Mouse (Mus musculus) layer of hippocampus, postnatal 10 days (tissue): Measurements from ENCODE around the gene Ank3. TPM values are rescaled to one million over a fixed set of nuclear protein-coding genes. Genes with fewer than 3 reads are reported as not detected.

ENCODE experiments used
- DNase-seq, 2 experiments: peaks; one replicate each; pipeline ENCODE4 v3.0.0; 2021; ENCODE audit warnings: low spot score in 2 of 2
- total RNA-seq, 2 experiments: library from RNA; stranded (reverse); gene quantifications; 2 replicates each; pipeline ENCODE4 v1.2.3; 2021

Ank3 gene
- total RNA-seq, 2 experiments from 2014 or later: 457 to 507 TPM

DNA sequence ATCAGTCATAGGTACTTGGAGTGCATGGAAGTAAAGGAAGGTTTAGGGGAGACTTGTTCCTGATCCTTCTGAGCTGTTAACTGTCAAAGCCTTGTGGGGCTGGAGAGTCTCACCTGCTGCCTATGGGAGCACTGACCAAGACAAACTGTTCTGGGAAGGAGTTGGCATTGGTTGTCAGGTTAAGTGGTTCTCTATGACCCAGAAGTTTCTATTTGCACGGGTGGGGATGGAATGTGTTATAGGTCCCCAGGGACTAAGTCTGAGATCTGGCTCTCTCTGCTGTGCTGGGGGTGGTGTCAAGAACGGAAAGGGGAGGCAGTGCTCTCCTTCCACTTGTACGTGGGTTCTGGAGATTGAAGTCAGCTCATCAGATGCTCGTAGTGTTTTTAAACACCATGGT lies 6.9 kb downstream of the Ank3 start:
- no peak for DNase-seq

- no peak for DNase-seq
Observed at GRCm38 (mm10) chr10:69414888-69415287, 16.3 kb downstream of the Ank3 start.

DNA sequence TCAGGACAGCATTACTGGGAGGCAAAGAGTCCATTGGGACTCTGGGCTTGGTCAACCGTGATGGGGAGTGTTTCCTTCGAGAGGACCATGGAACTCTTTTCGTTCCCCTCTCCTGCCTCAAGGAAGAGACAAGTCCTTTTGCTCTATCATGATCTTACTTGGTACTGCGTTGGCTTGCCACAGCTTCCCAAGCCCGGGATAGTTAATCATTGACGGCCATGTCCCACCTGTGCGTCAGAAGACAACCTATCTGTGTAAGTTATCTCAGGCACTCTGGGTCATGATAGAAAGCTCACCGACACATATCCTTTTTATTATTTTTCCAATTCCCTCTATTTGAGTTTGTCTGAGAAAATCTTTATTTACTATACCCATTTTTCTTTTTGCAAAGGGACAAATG lies 20.1 kb downstream of the Ank3 start:
- no peak for DNase-seq

- no peak for DNase-seq
Observed at GRCm38 (mm10) chr10:69420306-69420705, 21.7 kb downstream of the Ank3 start.

DNA sequence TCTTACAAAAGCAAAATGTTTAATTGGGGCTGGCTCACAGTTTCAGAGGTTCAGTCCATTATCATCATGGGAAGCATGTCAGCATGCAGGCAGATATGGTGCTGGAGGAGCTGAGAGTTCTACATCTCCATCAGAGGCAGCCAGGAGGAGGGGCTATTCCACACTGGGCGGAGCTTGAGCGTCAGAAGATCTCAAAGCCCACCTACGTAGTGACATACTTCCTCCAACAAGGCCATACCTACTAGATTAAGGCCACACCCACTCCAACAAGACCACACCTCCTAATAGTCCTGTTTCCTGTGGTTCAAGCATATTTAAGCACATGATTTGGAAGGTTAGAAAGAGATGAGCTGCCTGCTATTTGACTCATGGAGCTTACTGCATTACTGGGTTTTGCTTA lies 25.5 kb downstream of the Ank3 start:
- DNase-seq: no peak

DNA sequence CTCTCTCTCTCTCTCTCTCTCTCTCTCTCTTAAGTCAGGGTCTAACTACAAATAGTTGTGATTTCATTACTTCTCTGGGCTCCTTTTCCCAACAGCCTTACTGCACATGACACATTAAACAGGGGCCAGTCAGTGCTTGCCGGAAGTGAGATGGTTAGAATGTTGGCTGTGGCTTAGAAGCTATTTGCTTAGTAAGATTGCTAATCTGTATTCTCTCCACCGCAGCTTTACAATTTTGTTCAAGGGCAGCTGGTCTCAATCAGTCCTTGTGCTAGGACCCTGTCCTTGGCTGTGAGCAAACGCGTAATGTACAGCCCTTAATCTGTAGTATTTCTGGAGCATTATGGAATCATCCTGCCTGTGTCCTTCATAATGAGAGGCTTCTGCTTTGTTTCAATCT lies 31.6 kb downstream of the Ank3 start:
- DNase-seq: no peak

DNA sequence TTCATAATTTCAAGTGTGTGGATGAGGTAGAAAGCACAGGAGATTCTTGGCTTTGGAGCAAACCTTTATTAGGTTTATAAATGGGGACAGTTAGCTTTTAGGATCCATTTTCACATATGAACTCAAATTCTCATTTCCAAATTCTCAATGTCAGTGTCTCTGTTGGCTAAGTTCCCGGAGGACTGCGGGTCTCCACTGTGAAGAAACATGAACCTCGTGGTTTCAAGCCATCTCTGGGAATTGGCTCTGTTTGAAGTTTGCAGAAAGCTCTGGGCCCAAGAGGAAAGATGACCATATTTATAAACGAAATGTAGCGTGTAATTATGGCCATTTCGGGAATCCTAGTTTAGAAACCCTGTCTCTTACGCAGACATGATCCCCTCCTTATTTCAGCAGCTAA lies 32.5 kb downstream of the Ank3 start:
- no peak for DNase-seq

DNA sequence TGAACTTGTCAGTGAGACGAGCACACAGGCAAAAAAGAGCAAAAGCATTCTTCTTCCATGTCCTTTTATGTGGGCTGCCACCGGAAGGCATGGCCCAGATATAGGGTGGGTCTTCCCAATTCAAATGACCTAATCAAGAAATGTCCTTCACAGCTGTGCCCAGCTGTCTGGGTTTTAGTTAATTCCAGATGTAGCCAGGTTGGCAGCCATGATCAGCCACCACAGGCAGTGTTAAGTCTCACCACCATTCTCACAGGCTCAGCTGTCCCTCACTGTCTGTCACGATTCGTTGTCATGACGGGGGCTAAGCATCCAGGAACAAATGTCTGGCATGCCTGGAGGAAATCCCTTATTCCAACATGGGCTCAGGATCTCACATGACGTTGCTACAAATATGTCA lies 36.6 kb downstream of the Ank3 start:
- DNase-seq: no peak

- no peak for DNase-seq
Observed at GRCm38 (mm10) chr10:69439449-69439848, 40.9 kb downstream of the Ank3 start.

DNA sequence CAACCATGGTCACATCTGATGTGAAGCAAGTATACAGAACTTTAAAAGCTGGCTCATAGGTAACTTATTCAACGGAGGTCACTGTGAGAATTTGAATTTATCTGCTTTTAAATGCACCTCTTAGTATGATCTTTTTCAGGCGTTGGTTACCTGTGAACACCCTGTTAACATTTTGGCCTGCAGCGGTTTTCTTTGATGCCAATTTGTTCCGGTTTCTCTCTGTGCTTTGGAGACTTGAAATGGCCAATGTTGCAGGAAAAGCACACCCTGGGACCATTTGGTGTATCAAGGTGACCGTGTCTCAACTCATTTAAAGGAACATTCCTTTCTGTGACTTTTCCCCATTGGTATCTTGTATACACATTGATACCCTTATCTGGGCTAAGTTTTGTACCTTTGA lies 46.0 kb downstream of the Ank3 start:
- no peak for DNase-seq

GRCm38 (mm10) chr10:69445951-69446350 lies 47.4 kb downstream of the Ank3 start:
- no peak for DNase-seq

DNA sequence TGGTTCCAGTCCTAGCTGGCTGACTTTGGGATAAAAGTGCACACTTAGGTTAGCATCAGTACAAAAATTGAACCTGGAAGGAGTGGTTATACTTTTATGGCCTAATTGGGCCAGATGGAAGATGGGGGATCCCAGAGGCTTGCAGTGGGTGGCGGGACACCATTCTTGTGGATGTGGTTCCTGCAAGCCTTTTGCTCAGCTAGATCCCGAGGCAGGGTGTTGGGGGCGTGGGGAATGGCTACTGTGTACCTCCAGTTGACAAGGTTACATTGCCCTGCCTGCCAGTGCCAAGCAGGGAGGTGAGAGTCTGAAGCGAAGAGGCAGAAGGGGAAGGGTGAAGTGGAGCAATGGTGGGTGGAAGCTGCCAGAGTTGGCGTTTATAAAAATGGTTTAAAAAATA lies 48.0 kb downstream of the Ank3 start:
- DNase-seq: no peak

GRCm38 (mm10) chr10:69447308-69447707 lies 48.7 kb downstream of the Ank3 start:
- DNase-seq: no peak

GRCm38 (mm10) chr10:69448174-69448573 lies 49.6 kb downstream of the Ank3 start:
- no peak for DNase-seq

DNA sequence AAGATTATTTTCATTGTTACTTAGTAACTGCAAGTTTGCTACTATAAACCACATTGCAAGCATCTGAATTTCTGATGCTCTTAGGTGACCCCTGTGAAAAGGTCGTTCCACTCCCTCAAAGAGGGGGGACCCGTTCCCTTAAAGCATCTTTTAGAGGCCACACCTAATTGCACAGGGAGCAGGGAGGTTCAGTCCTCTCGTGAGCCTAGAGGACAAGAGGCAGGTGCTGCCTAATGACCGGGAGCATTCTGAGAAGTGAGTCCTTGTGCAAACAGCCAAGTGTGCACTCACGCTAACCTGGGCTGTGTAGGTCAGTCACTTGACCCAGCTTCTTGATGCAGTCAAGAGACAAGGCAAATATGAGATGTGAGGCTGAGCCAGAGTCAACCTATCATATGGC lies 52.4 kb downstream of the Ank3 start:
- no peak for DNase-seq

- peak; percentile 80 for DNase-seq
Observed at GRCm38 (mm10) chr10:69452180-69452977, 53.8 kb downstream of the Ank3 start.

DNA sequence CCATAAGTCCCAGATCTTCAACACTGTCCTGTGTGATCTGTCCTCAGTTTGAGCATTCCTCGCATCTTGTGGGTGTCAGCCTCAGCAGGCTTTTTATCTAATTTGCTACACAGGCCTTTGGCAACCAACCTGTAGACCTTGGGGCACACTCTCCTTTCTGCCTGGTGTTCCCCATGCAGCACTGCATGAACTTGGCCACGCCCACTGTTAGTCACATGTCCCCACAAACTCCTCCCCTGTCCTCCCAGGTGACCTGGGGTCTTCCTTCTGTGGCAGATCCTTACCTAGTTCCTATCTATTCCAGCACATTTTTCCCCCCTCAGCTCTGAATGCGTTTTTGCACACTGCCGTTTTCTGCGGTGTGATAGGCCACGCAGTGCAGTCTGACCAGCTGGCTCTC lies 55.0 kb downstream of the Ank3 start:
- DNase-seq: no peak

GRCm38 (mm10) chr10:69454480-69454879 lies 55.9 kb downstream of the Ank3 start:
- no peak for DNase-seq

GRCm38 (mm10) chr10:69464826-69465225 lies 66.3 kb downstream of the Ank3 start:
- DNase-seq: no peak

- DNase-seq: peak; percentile 30 to 51
Observed at GRCm38 (mm10) chr10:69465558-69466200, 67.1 kb downstream of the Ank3 start.

DNA sequence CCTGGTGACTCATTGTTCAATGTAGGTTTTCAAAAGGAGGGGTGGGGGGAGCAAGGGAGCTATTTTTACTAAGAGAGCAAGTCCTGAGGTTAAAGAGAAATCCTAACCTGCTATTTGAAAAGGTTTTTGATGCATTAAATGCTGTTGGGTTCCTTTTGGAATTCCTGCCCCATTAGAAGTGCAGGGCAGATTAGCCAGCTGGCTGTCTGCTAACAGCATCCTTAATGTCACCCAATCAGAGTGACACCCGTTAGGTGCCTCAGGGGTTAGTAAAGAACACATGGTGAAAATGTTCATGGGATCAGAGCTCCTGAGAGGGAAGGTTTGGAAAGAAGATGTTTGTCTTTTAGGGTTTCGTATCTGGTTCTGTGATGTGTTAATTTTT lies 67.6 kb downstream of the Ank3 start:
- DNase-seq: no peak

DNA sequence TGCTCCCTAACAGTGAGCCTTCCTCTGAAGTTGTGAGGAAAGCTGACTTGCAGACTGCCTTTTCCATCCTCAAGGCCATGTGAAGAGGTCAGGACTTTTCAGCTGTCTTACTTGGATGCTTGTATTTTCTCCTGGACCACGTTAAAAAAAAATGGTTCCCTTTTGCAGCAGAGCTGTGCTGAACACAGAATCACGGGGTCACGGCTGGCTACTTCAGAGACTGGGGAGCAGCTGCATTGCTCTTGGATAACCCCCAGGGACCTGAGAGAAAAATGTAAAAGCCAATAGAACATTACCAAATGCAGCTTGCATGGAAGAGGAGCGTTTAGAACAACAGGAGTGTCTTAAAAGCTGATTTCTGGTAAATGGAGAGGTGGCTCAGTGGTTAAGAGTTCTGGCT lies 68.0 kb downstream of the Ank3 start:
- DNase-seq: no peak

DNA sequence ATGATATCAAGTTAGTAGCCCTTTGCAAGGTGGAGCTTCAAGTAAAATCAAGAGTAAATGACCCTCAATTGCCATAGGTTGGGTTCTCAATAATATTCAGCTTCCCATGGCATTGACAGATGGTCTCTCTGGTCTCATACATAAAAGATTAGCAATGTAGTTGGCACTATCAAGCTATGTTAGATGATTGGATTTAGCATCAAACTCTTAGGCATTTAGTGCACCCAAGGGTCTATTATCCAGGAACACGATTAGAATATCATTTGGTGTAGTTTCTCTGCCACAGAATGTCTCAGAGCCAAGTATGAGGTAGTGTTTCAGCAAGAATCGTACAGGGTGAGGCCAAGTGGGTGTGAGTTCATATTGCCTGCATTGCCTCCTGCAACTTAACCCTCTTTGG lies 68.6 kb downstream of the Ank3 start:
- DNase-seq: no peak
